Mouse (Mus musculus): Measurements from ENCODE around the gene Tbc1d9b.

Gene Tbc1d9b

DNA sequence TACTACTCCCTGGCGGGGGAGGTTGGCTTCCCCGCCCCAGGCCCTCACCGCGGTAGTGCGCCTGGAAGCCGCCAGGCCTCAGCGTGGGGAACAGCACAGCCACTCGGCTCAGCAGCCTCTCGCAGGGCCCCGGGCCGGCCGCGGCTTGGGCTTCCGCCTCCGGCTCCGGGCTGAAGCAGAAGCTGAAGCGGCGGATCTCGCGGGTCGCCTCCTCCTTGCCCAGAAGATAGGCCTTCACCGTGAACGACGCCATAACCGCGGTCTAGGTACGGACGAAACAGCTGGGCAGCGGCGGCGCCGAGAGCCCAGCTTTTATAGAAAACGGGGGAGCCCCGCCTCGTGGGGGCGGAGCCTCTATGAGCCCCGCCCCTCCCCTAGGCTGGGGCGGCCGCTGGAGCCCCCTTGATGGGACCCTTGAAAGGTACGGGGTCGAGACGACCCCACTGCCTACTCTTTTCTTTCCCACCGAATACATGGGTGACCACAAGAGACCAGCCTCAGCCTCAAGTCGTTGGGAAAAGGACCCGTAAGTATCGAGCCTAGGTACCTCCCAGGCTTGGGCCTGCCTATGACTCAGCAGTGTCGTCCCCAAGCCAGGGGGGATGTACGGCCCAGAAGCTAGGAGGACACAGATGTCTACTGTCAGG lies 79.4 kb downstream of the Tbc1d9b start, which contains the start of the genes Sqstm1 and Mgat4b:
TSS of gene Sqstm1 (minus strand) at position 323 of the 647 bp plus-strand sequence.
TSS of gene Mgat4b (plus strand) at position 386 of the 647 bp plus-strand sequence.
- DNase-seq (ENCODE audit: low spot score in 2 of 2) = peak; percentile 78 to 85

DNA sequence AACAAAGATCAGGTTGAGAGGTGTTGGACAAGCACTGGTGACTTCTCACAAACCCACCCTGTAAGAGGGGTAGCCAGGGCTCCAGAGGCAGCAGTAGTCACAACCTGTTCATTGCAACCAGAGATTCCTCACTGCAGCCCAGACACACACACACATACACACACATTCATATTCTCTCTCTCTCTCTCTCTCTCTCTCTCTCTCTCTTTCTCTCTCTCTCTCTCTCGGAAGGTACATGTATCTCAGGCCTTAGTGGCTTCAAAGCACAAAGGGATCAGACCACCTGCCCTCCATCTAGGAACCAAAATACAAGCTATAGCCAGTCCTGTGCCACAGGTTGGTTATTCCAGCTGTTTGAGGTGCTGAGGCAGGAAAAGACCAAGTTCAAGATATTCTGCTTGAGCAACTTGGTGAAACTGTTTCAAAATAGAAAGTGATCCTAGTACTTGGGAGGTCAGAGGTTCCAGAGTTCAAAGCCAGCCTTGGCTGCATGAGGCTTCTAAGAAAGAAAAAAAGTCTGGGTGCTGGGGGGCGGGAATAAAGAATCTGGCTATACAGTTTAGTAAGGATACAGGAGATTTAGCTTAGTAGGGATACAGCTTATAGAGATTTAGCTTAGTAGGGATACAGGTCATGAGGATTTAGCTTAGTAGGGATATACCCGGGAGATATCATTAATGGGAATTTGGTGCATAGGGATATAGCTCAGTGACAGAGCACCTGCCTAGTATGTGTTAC lies 80.3 kb downstream of the Tbc1d9b start:
- no peak for DNase-seq (ENCODE audit: low spot score in 2 of 2)

DNA sequence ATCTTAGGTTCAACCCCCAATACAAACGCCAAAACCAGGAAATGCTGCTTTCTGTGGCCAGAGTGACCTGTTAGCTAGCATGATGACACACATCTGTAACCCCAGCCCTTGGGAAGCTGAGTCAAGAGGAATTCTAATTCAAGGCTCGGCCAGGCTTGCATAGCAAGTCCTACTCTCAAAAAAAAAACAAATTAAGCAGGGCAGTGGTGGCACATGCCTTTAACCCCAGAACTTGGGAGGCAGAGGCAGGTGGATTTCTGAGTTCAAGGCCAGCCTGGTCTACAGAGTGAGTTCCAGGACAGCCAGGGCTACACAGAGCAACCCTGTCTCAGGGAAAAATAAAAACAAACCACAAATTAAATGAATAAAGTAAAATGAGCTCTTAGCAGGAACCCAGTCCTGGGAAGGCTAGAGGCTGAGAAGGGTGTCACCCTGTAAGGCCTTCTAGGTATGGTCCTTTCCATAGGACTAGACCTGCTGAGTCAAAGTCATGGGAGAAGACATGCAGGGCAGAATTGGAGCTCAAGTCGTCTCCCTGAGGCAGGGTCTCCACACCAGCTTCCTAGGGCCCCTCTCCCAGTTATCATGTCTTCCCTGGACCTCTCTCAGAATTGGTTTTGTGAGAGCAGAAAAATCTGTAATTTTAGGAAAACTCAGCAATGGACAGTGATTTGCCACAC lies 81.0 kb downstream of the Tbc1d9b start:
- DNase-seq (ENCODE audit: low spot score in 2 of 2) = no peak

DNA sequence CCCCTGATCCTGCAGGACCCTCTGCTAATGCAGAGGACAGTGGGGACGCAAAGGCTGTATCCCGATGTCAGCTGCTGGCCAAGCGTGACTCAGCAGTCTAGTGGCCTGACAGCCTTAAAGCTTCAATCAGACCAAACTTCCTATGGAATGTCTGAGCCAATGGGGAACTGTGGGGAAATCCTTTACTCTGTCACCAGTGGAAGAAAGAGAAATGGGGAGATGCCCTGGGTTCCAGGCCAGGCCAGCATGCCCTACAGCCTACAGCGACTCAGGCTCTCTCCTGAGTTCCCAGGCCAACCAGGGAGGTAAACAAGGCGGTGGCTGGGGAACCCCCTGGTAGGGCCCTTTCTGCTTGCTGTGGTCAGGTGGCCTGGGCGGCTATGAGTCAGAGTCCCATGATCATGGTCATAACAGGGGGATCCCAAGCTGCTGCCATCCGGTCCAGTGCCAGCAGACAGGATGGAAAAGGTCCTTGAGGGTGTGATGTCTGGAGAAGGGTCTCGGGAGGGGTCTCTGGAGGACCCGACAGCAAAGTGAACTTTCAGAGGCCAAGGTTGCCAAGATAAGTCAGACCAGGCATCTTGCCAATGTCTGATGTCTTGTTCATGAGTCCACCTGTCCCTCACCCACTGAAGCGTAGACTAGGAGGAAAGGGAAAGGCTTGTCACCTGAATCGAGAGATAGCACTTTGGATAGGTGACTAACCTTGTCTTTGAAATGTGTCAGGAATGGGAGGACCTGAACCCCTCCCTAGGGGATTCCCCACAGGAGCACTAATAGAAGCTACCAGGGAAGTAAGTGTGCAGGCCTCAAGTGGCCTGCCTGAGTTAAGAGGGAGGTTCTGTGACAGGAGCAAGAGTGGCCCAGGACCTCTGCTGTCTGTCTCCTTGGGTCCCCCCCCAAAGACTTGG lies 81.9 kb downstream of the Tbc1d9b start:
- DNase-seq (ENCODE audit: low spot score in 2 of 2) = peak; percentile 83 to 88

DNA sequence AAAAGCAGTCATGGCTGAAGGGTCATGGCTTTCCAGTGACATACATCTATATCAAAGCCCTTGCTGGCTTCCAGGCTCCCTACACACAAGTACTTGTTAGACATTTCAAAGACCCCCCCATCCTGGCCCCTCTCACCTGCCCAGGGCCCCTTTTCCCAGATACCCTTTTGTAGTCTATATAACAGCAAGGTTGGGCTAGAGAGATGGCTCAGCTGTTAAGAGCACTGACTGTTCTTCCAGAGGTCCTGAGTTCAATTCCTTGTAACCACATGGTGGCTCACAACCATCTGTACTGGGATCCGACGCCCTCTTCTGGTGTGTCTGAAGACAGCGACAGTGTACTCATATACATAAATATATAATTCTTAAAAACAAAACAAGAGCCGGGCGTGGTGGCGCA lies 83.4 kb downstream of the Tbc1d9b start:
- DNase-seq (ENCODE audit: low spot score in 2 of 2) = no peak

DNA sequence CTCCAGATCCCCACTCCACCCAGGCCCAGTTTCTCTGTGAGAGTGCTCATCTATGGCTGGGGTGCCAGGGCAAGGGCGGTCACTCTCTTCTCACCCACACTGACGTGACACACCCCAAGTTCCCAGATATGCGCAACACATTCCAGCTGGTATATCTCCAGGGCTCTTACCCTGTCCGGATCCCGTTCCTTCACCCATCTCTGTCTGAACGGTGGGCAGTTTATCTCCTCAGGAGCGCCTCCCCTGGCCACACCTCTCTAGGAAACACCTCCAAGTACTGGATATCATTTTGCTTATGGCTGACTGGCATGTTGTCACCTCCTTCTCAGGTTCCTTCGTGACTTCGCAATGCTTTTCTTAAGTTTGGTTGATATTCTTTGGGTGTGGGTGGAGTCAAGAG lies 84.4 kb downstream of the Tbc1d9b start:
- no peak for DNase-seq (ENCODE audit: low spot score in 2 of 2)

DNA sequence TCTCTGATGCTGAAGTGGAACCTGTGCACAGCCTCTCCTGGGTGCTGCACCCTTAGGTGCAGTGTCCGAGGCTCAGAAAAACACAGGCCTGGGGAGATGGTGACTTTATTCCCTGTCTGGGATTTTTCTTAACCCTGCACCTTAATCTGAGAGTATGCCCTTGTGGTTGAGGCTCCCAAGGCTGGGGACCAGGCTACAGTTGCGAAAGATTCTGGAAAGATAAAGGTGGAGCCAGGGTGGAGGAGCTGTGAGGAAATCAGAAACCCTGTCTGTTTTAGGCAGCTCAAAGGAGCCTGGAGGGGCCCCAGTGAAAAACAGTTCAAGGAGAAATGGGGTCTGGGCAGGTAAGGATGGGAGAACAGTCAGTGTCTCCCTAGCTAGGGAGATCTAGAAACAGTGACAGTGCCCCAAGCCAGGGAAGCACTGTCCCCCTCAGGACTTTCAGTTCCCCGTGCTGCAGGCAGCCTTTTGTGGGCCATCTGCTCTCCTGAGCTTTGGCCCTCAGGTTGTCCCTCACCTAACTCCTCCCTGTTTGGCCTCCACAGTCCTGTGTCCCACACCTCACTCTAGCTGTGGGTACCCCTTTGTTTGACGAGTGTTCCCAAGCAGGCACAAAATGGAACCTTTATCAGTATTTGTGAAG lies 85.6 kb downstream of the Tbc1d9b start:
- DNase-seq (ENCODE audit: low spot score in 2 of 2) = no peak

DNA sequence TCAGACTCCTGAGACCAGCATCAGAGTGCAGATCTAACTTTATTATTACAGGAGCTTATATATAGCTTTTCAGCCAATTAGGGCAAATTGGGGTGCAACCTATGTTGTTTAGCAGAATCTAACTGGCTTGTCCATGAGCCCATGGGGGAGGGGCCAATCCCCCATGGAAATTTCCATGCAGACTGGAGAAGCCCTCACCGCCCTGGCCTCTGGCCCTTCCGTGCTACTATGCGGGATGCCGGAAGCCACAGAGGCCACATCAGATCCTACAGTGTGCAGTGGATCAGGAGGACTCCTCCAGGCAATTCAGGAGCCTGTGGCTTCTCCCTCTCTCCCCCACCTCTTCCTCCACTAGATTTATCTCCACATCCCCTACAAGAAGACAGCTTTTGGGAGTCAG lies 86.6 kb downstream of the Tbc1d9b start:
- DNase-seq (ENCODE audit: low spot score in 2 of 2) = no peak

DNA sequence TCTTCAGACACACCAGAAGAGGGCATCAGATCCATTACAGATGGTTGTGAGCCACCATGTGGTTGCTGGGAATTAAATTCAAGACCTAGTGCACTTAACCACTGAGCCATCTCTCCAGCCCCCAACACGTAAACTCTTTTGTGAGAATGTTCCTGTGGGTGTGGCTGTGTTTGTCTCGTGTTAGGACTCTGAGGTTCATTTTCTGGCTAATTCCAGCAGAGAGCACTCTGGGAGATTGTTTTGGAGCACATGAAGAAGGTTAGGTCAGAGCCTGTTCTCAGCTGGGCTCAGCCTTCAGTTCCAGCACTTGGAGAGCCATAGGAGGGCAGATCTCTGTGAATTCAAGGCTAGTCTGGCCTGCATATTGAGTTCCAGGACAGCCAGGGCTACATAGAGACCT lies 88.6 kb downstream of the Tbc1d9b start:
- DNase-seq (ENCODE audit: low spot score in 2 of 2) = no peak

All from urinary bladder, adult 18-20 months (tissue).